Mouse (Mus musculus): Measurements from ENCODE around the gene Crocc2. TPM values are rescaled to one million over a fixed set of nuclear protein-coding genes. Genes with fewer than 3 reads are reported as not detected.

Gene Crocc2
- polyA plus RNA-seq, 1 experiment from 2014 or later, result 0.14 TPM

Small RNAs within 50 kb of the gene (microRNA-seq; reads per million reads assigned to microRNA genes)
- gene Mir6901, result 0.63 reads per million

Other genes with a start within 250 kb of the Crocc2 start
- 24.9 and 28.7 TPM in 2 replicates for gene Capn10, start 234.3 kb upstream of the Crocc2 start, polyA plus RNA-seq (2014; fragmentation: Nextera tagmentation; extraction: Ambion mirVana)
- gene Gpr35, start 217.9 kb upstream of the Crocc2 start, polyA plus RNA-seq (2014; fragmentation: Nextera tagmentation; extraction: Ambion mirVana), result 0.16 and 0.45 TPM in 2 replicates
- gene Aqp12, start 162.4 kb upstream of the Crocc2 start, polyA plus RNA-seq (2014; fragmentation: Nextera tagmentation; extraction: Ambion mirVana), result not detected in 2 replicates
- gene Kif1a, start 66.8 kb upstream of the Crocc2 start, polyA plus RNA-seq (2014; fragmentation: Nextera tagmentation; extraction: Ambion mirVana), result 3.2 and 6.9 TPM in 2 replicates
- gene Agxt, start 33.5 kb upstream of the Crocc2 start, polyA plus RNA-seq (2014; fragmentation: Nextera tagmentation; extraction: Ambion mirVana), result not detected in 2 replicates
- gene 2310007B03Rik, start 7.8 kb upstream of the Crocc2 start, polyA plus RNA-seq (2014; fragmentation: Nextera tagmentation; extraction: Ambion mirVana), result 0.42 and 0.49 TPM in 2 replicates
- gene Sned1, start 67.1 kb downstream of the Crocc2 start, polyA plus RNA-seq (2014; fragmentation: Nextera tagmentation; extraction: Ambion mirVana), result 8.6 and 17.9 TPM in 2 replicates
- gene Mterf4, start 137.2 kb downstream of the Crocc2 start, polyA plus RNA-seq (2014; fragmentation: Nextera tagmentation; extraction: Ambion mirVana), result 31.3 and 33.5 TPM in 2 replicates
- 64.0 and 66.1 TPM in 2 replicates for gene Ppp1r7, start 174.1 kb downstream of the Crocc2 start, polyA plus RNA-seq (2014; fragmentation: Nextera tagmentation; extraction: Ambion mirVana)
- gene Pask, start 174.8 kb downstream of the Crocc2 start, polyA plus RNA-seq (2014; fragmentation: Nextera tagmentation; extraction: Ambion mirVana), result 11.1 and 20.3 TPM in 2 replicates
- 0.16 and 1.0 TPM in 2 replicates for gene Ano7, start 205.2 kb downstream of the Crocc2 start, polyA plus RNA-seq (2014; fragmentation: Nextera tagmentation; extraction: Ambion mirVana)

Data from kidney, embryonic 14.5 days (tissue).